Mouse (Mus musculus): ENCODE measurements around the gene Duxbl3. TPM values are rescaled to one million over a fixed set of nuclear protein-coding genes. Genes with fewer than 3 reads are reported as not detected.
"Not testable (repeated sequence)": the region's sequence is repeated elsewhere in the genome, so short reads cannot be mapped to it uniquely, and the experiment has no call there.

The Duxbl3 gene
- total RNA-seq (2021): under 1 TPM in 1 of 2 experiments, not detected in 1; 0.26 TPM
- long read RNA-seq, experiment 1: 0 reads
- long read RNA-seq, experiment 2: 0 reads

- DNase-seq (ENCODE audit: low spot score in 2 of 2): not testable (repeated sequence)
These were observed at the start of gene Duxbl3 for GRCm38 (mm10) chr14:26257756-26258617. TSS of gene Duxbl3 (plus strand) at chr14:26257962.

GRCm38 (mm10) chr14:26216233-26217000, 41.3 kb upstream of the Duxbl3 start:
- DNase-seq (ENCODE audit: low spot score in 2 of 2): not testable (repeated sequence)

- DNase-seq (ENCODE audit: low spot score in 2 of 2): not testable (repeated sequence)
These were observed 20.6 kb upstream of the Duxbl3 start for GRCm38 (mm10) chr14:26237183-26237582.

GRCm38 (mm10) chr14:26258729-26259128, 967 bp downstream of the Duxbl3 start:
- not testable (repeated sequence) for DNase-seq (ENCODE audit: low spot score in 2 of 2)

GRCm38 (mm10) chr14:26286737-26287136, 29.0 kb downstream of the Duxbl3 start:
- DNase-seq (ENCODE audit: low spot score in 2 of 2): not testable (repeated sequence)

- DNase-seq (ENCODE audit: low spot score in 2 of 2): no peak
These were observed 36.1 kb downstream of the Duxbl3 start for GRCm38 (mm10) chr14:26293859-26294258.

GRCm38 (mm10) chr14:26297055-26297454, 39.3 kb downstream of the Duxbl3 start:
- DNase-seq (ENCODE audit: low spot score in 2 of 2): no peak

GRCm38 (mm10) chr14:26297484-26297883, 39.7 kb downstream of the Duxbl3 start:
- no peak for DNase-seq (ENCODE audit: low spot score in 2 of 2)

- DNase-seq (ENCODE audit: low spot score in 2 of 2): peak in 1 of 2 experiments; percentile 47
These were observed 45.3 kb downstream of the Duxbl3 start for GRCm38 (mm10) chr14:26303111-26303510.

GRCm38 (mm10) chr14:26306032-26306431, 48.3 kb downstream of the Duxbl3 start:
- no peak for DNase-seq (ENCODE audit: low spot score in 2 of 2)

- no peak for DNase-seq (ENCODE audit: low spot score in 2 of 2)
These were observed 51.1 kb downstream of the Duxbl3 start for GRCm38 (mm10) chr14:26308813-26309212.

- no peak for DNase-seq (ENCODE audit: low spot score in 2 of 2)
These were observed 51.7 kb downstream of the Duxbl3 start for GRCm38 (mm10) chr14:26309511-26309910.

GRCm38 (mm10) chr14:26316246-26316730, 58.5 kb downstream of the Duxbl3 start:
- no peak for DNase-seq (ENCODE audit: low spot score in 2 of 2)

Other genes starting within 250 kb of the Duxbl3 start
- gene Gm9780, start 215.3 kb upstream of the Duxbl3 start, total RNA-seq (2021): 10 to 100 TPM in 1 of 2 experiments, 1 to 10 TPM in 1; 6.6 to 30.1 TPM
- 10 to 100 TPM; 12.5 to 17.2 TPM for gene Tmem254c, start 190.6 kb upstream of the Duxbl3 start, total RNA-seq (2021)
- gene Cphx2, start 176.4 kb upstream of the Duxbl3 start, total RNA-seq (2021): not detected
- not detected for gene Cphx3, start 175.7 kb upstream of the Duxbl3 start, total RNA-seq (2021)
- gene Duxbl2, start 139.6 kb upstream of the Duxbl3 start, total RNA-seq (2021): not detected
- gene Plac9b, start 75.5 kb upstream of the Duxbl3 start, total RNA-seq (2021): 10 to 100 TPM; 39.6 to 53.4 TPM
- gene Tmem254b, start 50.9 kb upstream of the Duxbl3 start, total RNA-seq (2021): 10 to 100 TPM in 1 of 2 experiments, 1 to 10 TPM in 1; 6.6 to 13.6 TPM